ENCODE assay signal across 8 mouse cellular contexts in the genomic region with DNA sequence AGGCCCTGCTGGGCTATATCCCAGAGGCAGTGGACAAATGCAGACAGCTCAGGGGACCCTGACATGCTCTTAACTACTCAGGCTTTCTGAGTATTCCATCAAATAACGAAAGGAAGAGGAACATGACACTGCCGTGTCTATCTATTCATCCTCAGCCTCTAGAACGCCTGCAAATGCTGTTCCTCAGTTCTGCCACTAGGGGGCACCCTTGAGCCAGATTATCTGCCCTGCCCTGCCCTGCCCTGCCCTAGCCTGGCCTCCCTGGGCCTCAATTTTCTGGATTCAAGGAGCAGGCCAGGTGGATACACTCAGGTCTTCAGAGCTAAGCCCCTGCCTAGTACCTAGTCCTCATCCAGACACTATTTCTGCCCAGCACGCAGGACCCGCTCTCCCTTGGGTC. TPM values are rescaled to one million over a fixed set of nuclear protein-coding genes. Genes with fewer than 3 reads are reported as not detected.
DNase-seq lines count a peak whose midpoint lies in the region; ATAC-seq and TF ChIP-seq lines count a peak whose summit lies in the region.
"Had no signal": no experiment of that assay in that cellular context is flagged by ENCODE, and none has a peak within 500 bp of the region (broad histone marks: within the 10 kb centered on the region; RNA-seq: fewer than 3 reads in every experiment).

No protein-coding gene starts in this region.

- WGBS in kidney, postnatal 0 days = 47% methylated on average over 5 of the region's 5 CpGs

- POLR2A ChIA-PET in Patski (lab: Charles Lee) = no interaction called here

- H3K4me3 ChIP-seq in kidney, postnatal 0 days (replicated peaks; ENCODE audit: low read depth, low read length) = no peak overlapping the region
- H3K4me3 ChIP-seq: megakaryocyte, embryonic 14.5 days had no signal

- no peak for ATAC-seq in kidney, postnatal 0 days (replicated peaks; ENCODE audit: low FRiP score, low read depth)
- ATAC-seq in Patski = no peak
- ATAC-seq in common myeloid progenitor, adult 5-6 weeks (replicated peaks; ENCODE audit: low read depth, poor library complexity, severe bottlenecking) = peak; percentile 58

- peak; percentile 92 for TF ChIP-seq CTCF in kidney, postnatal 0 days (IDR thresholded peaks at IDR 0.05; ENCODE audit: low read depth)
- peak; percentile 77 for TF ChIP-seq CTCF in Patski (IDR thresholded peaks at IDR 0.05)

- no peaks in the 10 kb centered on the region for H3K27me3 ChIP-seq in kidney, postnatal 0 days (ENCODE audit: insufficient read depth, low read length)
- no peaks in the 10 kb centered on the region for H3K27me3 ChIP-seq in Patski

- CTCF ChIA-PET in Patski (lab: Charles Lee) = interaction anchor here (0.7 to 1.5 kb wide), 7 partner anchors 9 to 154 kb away, joined by 3 to 4 read pairs (median 3); no protein-coding TSS in a partner anchor

- no peak overlapping the region for H3K4me2 ChIP-seq in kidney, postnatal 0 days (ENCODE audit: low read length)

- no peak overlapping the region for H3K9ac ChIP-seq in kidney, postnatal 0 days (ENCODE audit: low read depth, low read length)

- H3K4me1 ChIP-seq in kidney, postnatal 0 days (replicated peaks; ENCODE audit: insufficient read depth, low read length) = no peaks in the 10 kb centered on the region
- H3K4me1 ChIP-seq: megakaryocyte, embryonic 14.5 days had no signal

- H3K9me3 ChIP-seq in kidney, postnatal 0 days (replicated peaks; ENCODE audit: low read length) = no peaks in the 10 kb centered on the region

- DNase-seq in kidney, postnatal 0 days (ENCODE audit: low spot score) = peak; percentile 53
- no peak for DNase-seq in kidney, adult 8-10 months
- no peak for DNase-seq in Patski (ENCODE audit: low read depth, low spot score)
- DNase-seq in lung, postnatal 14 days = peak; percentile 53
- DNase-seq in testis, postnatal 14 days (ENCODE audit: low spot score) = no peak
- DNase-seq in heart, adult 8-10 months (ENCODE audit: low spot score) = no peak

- H3K36me3 ChIP-seq in kidney, postnatal 0 days (ENCODE audit: insufficient read depth, low read length) = peaks cover 12% of the 10 kb centered on the region

- H3K27ac ChIP-seq in kidney, postnatal 0 days = no peak overlapping the region

- in situ Hi-C loops in Patski (cut with MboI; ENCODE audit: low pct_unique_long_range_greater_than_20kb) = no loop called here

RNA-seq across cellular contexts. Expression of a gene that starts 24.9 kb away (rescaled TPM):
- 9.2 and 9.5 TPM in 2 replicates for polyA plus RNA-seq in kidney, postnatal 0 days (2015; fragmentation: Nextera tagmentation; extraction: Ambion mirVana)
- 17.4 TPM for polyA plus RNA-seq in Patski (2021)
- 3.5 and 4.3 TPM in 2 replicates for total RNA-seq in common myeloid progenitor, adult 5-6 weeks (2017)
- total RNA-seq in heart, adult 8-10 months (2022) = 10 to 100 TPM; 60.3 to 72.2 (median 64.4) TPM

RNA-seq across cellular contexts. Expression of a gene that starts 24.9 kb away (rescaled TPM):
- 3.3 and 4.0 TPM in 2 replicates for polyA plus RNA-seq in kidney, postnatal 0 days (2015; fragmentation: Nextera tagmentation; extraction: Ambion mirVana)
- polyA plus RNA-seq in Patski (2021) = 0.13 TPM
- 11.5 and 24.3 TPM in 2 replicates for total RNA-seq in common myeloid progenitor, adult 5-6 weeks (2017)
- under 1 TPM in 1 of 4 experiments, not detected in 3; 0.20 TPM for total RNA-seq in heart, adult 8-10 months (2022)

Comparison
In these comparisons a context has a peak if more than half of its experiments do, and no peak if none do; other contexts are left out.
1. DNase-seq: peak in kidney, postnatal 0 days (single experiment) and lung, postnatal 14 days (single experiment); none in kidney, adult 8-10 months (0 of 2), Patski (single experiment), testis, postnatal 14 days (single experiment) and heart, adult 8-10 months (single experiment).
2. RNA of a gene that starts 24.9 kb away (total RNA-seq): 60.3 to 72.2 TPM in heart, adult 8-10 months; 3.5 to 4.3 TPM in common myeloid progenitor, adult 5-6 weeks; every median in the first group is over 10 times any median in the second.
3. RNA of a gene that starts 24.9 kb away (total RNA-seq): 11.5 to 24.3 TPM in common myeloid progenitor, adult 5-6 weeks; 0.20 TPM in heart, adult 8-10 months; every median in the first group is over 10 times any median in the second.